Mouse (Mus musculus) MEL (cell line): ENCODE measurements around the gene Rab1a.
A peak's percentile ranks its signal among the peaks of the same experiment; 100 is the strongest.

Source experiments
- CHD1 ChIP-seq: IDR thresholded peaks from 2 replicates; pipeline ENCODE4 v1.6.1; 2012; ENCODE audit warnings: low read depth, mild to moderate bottlenecking, inconsistent platforms, low read length, improper control_type of control experiment
- CHD2 ChIP-seq: IDR thresholded peaks from 2 replicates; pipeline ENCODE4 v1.6.1; 2011; ENCODE audit warnings: low read length, improper control_type of control experiment
- CTCF ChIP-seq, 3 experiments: IDR thresholded peaks in 2 of 3; conservative IDR thresholded peaks in 1 of 3; 2 replicates each; pipeline ENCODE4 v1.5.1; 2011 to 2012; ENCODE audit warnings: low read length in 3 of 3, low read depth in 2 of 3, mild to moderate bottlenecking in 2 of 3, improper control_type of control experiment in 1 of 3, inconsistent platforms in 1 of 3, mixed read lengths in 1 of 3, moderate library complexity in 1 of 3; ENCODE audit not compliant: control insufficient read depth in 1 of 3, insufficient read depth in 1 of 3, poor library complexity in 1 of 3, severe bottlenecking in 1 of 3
- EP300 ChIP-seq, 2 experiments: IDR thresholded peaks; 2 replicates each; pipeline ENCODE4 v1.6.1; 2011; ENCODE audit warnings: improper control_type of control experiment in 2 of 2, low read length in 2 of 2, low read depth in 1 of 2, mild to moderate bottlenecking in 1 of 2
- GABPA ChIP-seq: IDR thresholded peaks from 2 replicates; pipeline ENCODE4 v1.6.1; 2012; ENCODE audit warnings: low read depth, mild to moderate bottlenecking, inconsistent platforms, low read length, improper control_type of control experiment, moderate library complexity
- JUND ChIP-seq: IDR thresholded peaks from 2 replicates; pipeline ENCODE4 v1.6.1; 2011; ENCODE audit warnings: low read depth, mild to moderate bottlenecking, improper control_type of control experiment, low read length
- MAZ ChIP-seq: IDR thresholded peaks from 2 replicates; pipeline ENCODE4 v1.6.1; 2012; ENCODE audit warnings: low read depth, mild to moderate bottlenecking, inconsistent platforms, low read length, improper control_type of control experiment
- MEF2A ChIP-seq: IDR thresholded peaks from 2 replicates; pipeline ENCODE4 v1.6.1; 2014; ENCODE audit warnings: low read depth, mild to moderate bottlenecking, inconsistent platforms, low read length, improper control_type of control experiment; ENCODE audit not compliant: poor library complexity, insufficient replicate concordance, severe bottlenecking; ENCODE audit errors: extremely low read depth
- POLR2A ChIP-seq, 2 experiments: IDR thresholded peaks; 2 replicates each; pipeline ENCODE4 v1.6.1; 2011 to 2012; ENCODE audit warnings: low read length in 2 of 2, mild to moderate bottlenecking in 2 of 2, control low read depth in 1 of 2, improper control_type of control experiment in 1 of 2, low read depth in 1 of 2, moderate library complexity in 1 of 2; ENCODE audit not compliant: control insufficient read depth in 1 of 2, insufficient read depth in 1 of 2, poor library complexity in 1 of 2
- POLR2AphosphoS2 ChIP-seq: IDR thresholded peaks from 2 replicates; pipeline ENCODE4 v1.6.1; 2011; ENCODE audit warnings: low read length, improper control_type of control experiment
- UBTF ChIP-seq: IDR thresholded peaks from 2 replicates; pipeline ENCODE4 v1.6.1; 2012; ENCODE audit warnings: low read depth, mild to moderate bottlenecking, inconsistent platforms, low read length, improper control_type of control experiment, moderate library complexity, borderline replicate concordance; ENCODE audit not compliant: insufficient read depth
- ZKSCAN1 ChIP-seq: IDR thresholded peaks from 2 replicates; pipeline ENCODE4 v1.6.1; 2012; ENCODE audit warnings: low read depth, mild to moderate bottlenecking, inconsistent platforms, low read length, improper control_type of control experiment, moderate library complexity
- ZNF384 ChIP-seq: IDR thresholded peaks from 2 replicates; pipeline ENCODE4 v1.6.1; 2012; ENCODE audit warnings: low read depth, mild to moderate bottlenecking, inconsistent platforms, low read length, improper control_type of control experiment

DNA sequence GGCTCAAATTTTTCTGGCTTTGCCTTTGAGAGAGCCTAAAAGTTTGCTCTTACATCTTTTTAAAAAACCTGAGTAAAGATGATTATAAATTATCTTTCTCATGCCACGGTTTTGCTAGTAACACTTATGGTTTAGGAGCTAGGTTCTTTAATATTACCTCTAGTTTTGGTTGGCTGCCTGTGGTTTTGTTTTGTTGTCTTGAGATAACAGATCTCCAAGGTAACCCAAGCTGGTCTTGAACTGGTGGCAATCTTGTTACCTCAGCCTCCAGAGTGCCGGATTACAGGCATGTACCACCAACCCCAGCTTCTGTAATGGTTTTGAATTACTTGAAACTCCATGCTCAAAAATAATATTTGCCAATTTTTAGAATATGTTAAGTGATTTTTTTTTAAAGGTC lies 10.6 kb downstream of the Rab1a start:
- TF ChIP-seq MAZ (no peak), MEF2A (no peak), UBTF (no peak), POLR2AphosphoS2 (no peak), POLR2A (IDR thresholded peaks at IDR 0.05; ENCODE audit: control insufficient read depth in 1 of 2, insufficient read depth in 1 of 2, low read depth in 1 of 2, low read length in 2 of 2, poor library complexity in 1 of 2) (no peak), CTCF (IDR thresholded peaks at IDR 0.05 in 2 of 3, conservative IDR thresholded peaks at IDR 0.05 in 1 of 3; ENCODE audit: control insufficient read depth in 1 of 3, insufficient read depth in 1 of 3, low read depth in 2 of 3, low read length in 3 of 3, poor library complexity in 1 of 3, severe bottlenecking in 1 of 3) (no peak), CHD1 (no peak), EP300 (IDR thresholded peaks at IDR 0.05; ENCODE audit: low read depth in 1 of 2, low read length in 2 of 2) (peak; percentile 54 to 61; a peak in 3 of 4 replicates), ZNF384 (no peak), ZKSCAN1 (no peak), GABPA (no peak), CHD2 (no peak), JUND (no peak)
